In genomic region chr19:5704163-5704800, GRCm38 (mm10) we compare ENCODE assay signal across 8 mouse cellular contexts. TPM values are rescaled to one million over a fixed set of nuclear protein-coding genes. Genes with fewer than 3 reads are reported as not detected.
DNase-seq lines count a peak whose midpoint lies in the region; ATAC-seq and TF ChIP-seq lines count a peak whose summit lies in the region.
"Had no signal": no experiment of that assay in that cellular context is flagged by ENCODE, and none has a peak within 500 bp of the region (broad histone marks: within the 10 kb centered on the region; RNA-seq: fewer than 3 reads in every experiment).

Gene Kcnk7 (plus strand): TSS chr19:5704367.

- H3K4me3 ChIP-seq in embryonic fibroblast, embryonic 13.5 days (ENCODE audit: insufficient read depth, low read length), result no peak within 1 kb of the TSS
- peak within 1 kb of the TSS; percentile 32 for H3K4me3 ChIP-seq in liver, embryonic 16.5 days (ENCODE audit: low read depth, low read length)

- WGBS in liver, embryonic 16.5 days (ENCODE audit: insufficient replicate concordance), result 49% methylated on average over 17 of the region's 17 CpGs

- H3K4me1 ChIP-seq in embryonic fibroblast, embryonic 13.5 days (ENCODE audit: control insufficient read depth, insufficient read depth, low read length), result peaks cover 3% of the 10 kb centered on the region; the same call in 1 of the 2 replicates
- H3K4me1 ChIP-seq in liver, embryonic 16.5 days (ENCODE audit: control insufficient read depth, low read depth, low read length), result peaks cover 28% of the 10 kb centered on the region

- H3K36me3 ChIP-seq in liver, embryonic 16.5 days (ENCODE audit: control insufficient read depth, insufficient read depth), result peaks cover 63% of the 10 kb centered on the region

- TF ChIP-seq POLR2A in embryonic fibroblast, embryonic 13.5 days (IDR thresholded peaks at IDR 0.05; ENCODE audit: low read depth, low read length), result 0 out of 2 replicates have a peak, but pooled peaks have one; percentile 33

- peak within 1 kb of the TSS; percentile 54 for H3K9ac ChIP-seq in liver, embryonic 16.5 days (ENCODE audit: low read depth, low read length)

- no peaks in the 10 kb centered on the region for H3K27me3 ChIP-seq in liver, embryonic 16.5 days (ENCODE audit: control insufficient read depth, insufficient read depth, low read depth, low read length)

- peak within 1 kb of the TSS; percentile 58 for H3K4me2 ChIP-seq in liver, embryonic 16.5 days (ENCODE audit: low read depth, low read length)

- no peaks in the 10 kb centered on the region for H3K9me3 ChIP-seq in liver, embryonic 16.5 days (replicated peaks; ENCODE audit: control insufficient read depth, low read length)

- ATAC-seq in liver, embryonic 16.5 days (ENCODE audit: low read depth), result peak; percentile 68

- H3K27ac ChIP-seq in embryonic fibroblast, embryonic 13.5 days (ENCODE audit: insufficient read depth, low read length), result peak within 1 kb of the TSS; percentile 62
- H3K27ac ChIP-seq in liver, embryonic 16.5 days (ENCODE audit: low read length), result peak within 1 kb of the TSS; percentile 88

- peak; percentile 62 for DNase-seq in right cerebral cortex, adult 18-20 months
- no peak for DNase-seq in right cerebral cortex, postnatal 4 days
- peak; percentile 19 for DNase-seq in thymus, postnatal 25 days
- DNase-seq in retina, embryonic 14.5 days (ENCODE audit: low spot score), result no peak
- DNase-seq in adrenal gland, adult (ENCODE audit: inconsistent age in 2 of 2, low spot score in 1 of 2), result no peak

- TF ChIP-seq CTCF in embryonic fibroblast, embryonic 13.5 days (IDR thresholded peaks at IDR 0.05; ENCODE audit: borderline replicate concordance, insufficient read depth, low read length), result no peak

RNA-seq across cellular contexts. Expression of gene Kcnk7, which starts in this region (rescaled TPM):
- not detected in 2 replicates for polyA plus RNA-seq in embryonic fibroblast, embryonic 13.5 days (2011; ENCODE audit: insufficient read length, low read depth, missing spikeins)
- 0.14 TPM in 2 replicates for polyA plus RNA-seq in liver, embryonic 16.5 days (2015; fragmentation: Nextera tagmentation; extraction: Ambion mirVana)
- polyA plus RNA-seq: neural tube, embryonic 14.5 days had no signal

Comparison
In these comparisons a context has a peak if more than half of its experiments do, and no peak if none do; other contexts are left out.
1. DNase-seq: peak in right cerebral cortex, adult 18-20 months (single experiment) and thymus, postnatal 25 days (single experiment); none in right cerebral cortex, postnatal 4 days (single experiment), retina, embryonic 14.5 days (single experiment) and adrenal gland, adult (0 of 2).
2. Peak in ATAC-seq, H3K4me3 ChIP-seq, H3K27ac ChIP-seq, H3K9ac ChIP-seq and H3K4me2 ChIP-seq in liver, embryonic 16.5 days; RNA of the gene not detected or under 1 TPM.